In genomic region chr10:80995091-80995632, GRCm38 (mm10) we compare ENCODE assay signal across 8 mouse cellular contexts. TPM values are rescaled to one million over a fixed set of nuclear protein-coding genes. Genes with fewer than 3 reads are reported as not detected.
DNase-seq lines count a peak whose midpoint lies in the region; ATAC-seq lines count a peak whose summit lies in the region.

No protein-coding gene starts in this region.

- DNase-seq in R1 (ENCODE audit: low read depth, low spot score) = peak; percentile 80
- DNase-seq in cerebellum, adult 9-11 months = peak; percentile 88
- peak; percentile 70 to 82 for DNase-seq in frontal cortex, postnatal 14 days (ENCODE audit: low spot score in 2 of 2)
- DNase-seq in left cerebral cortex, adult 8-10 months (ENCODE audit: low spot score in 2 of 2) = peak; percentile 65 to 84
- peak; percentile 86 to 90 for DNase-seq in right cerebral cortex, postnatal 10 days (ENCODE audit: low spot score in 2 of 2)
- peak; percentile 84 for DNase-seq in urinary bladder, postnatal 14 days (ENCODE audit: low spot score)

- no peaks in the 10 kb centered on the region for H3K9me3 ChIP-seq in hindbrain, embryonic 12.5 days (replicated peaks)

- H3K4me1 ChIP-seq in hindbrain, embryonic 12.5 days = peaks cover 4% of the 10 kb centered on the region; the same call in 1 of the 2 replicates

- no peaks in the 10 kb centered on the region for H3K36me3 ChIP-seq in hindbrain, embryonic 12.5 days

- 11% methylated on average over 21 of the region's 21 CpGs for WGBS in hindbrain, embryonic 12.5 days

- 0 out of 2 replicates have a peak, but pooled peaks have one; percentile 27 for ATAC-seq in hindbrain, embryonic 12.5 days (ENCODE audit: low FRiP score)
- 0 out of 2 replicates have a peak, but pooled peaks have one; percentile 11 for ATAC-seq in megakaryocyte-erythroid progenitor cell, adult 5-6 weeks (replicated peaks; ENCODE audit: low FRiP score, low TSS enrichment, poor library complexity, severe bottlenecking)

- no peak overlapping the region for H3K4me2 ChIP-seq in hindbrain, embryonic 12.5 days (replicated peaks)

- H3K27ac ChIP-seq in hindbrain, embryonic 12.5 days = no peak overlapping the region

- H3K27me3 ChIP-seq in hindbrain, embryonic 12.5 days = peaks cover 24% of the 10 kb centered on the region

- no peak overlapping the region for H3K4me3 ChIP-seq in hindbrain, embryonic 12.5 days

- no peak overlapping the region for H3K9ac ChIP-seq in hindbrain, embryonic 12.5 days

RNA-seq across cellular contexts. Expression of gene Gng7, which starts 19.6 kb away (rescaled TPM):
- 10.1 and 10.7 TPM in 2 replicates for polyA plus RNA-seq in hindbrain, embryonic 12.5 days (2016; fragmentation: Nextera tagmentation; extraction: Ambion mirVana)
- total RNA-seq in left cerebral cortex, adult 8-10 months (2022) = 100 to 1,000 TPM; 204 to 252 (median 224) TPM
- total RNA-seq in megakaryocyte-erythroid progenitor cell, adult 5-6 weeks (2014; fragmentation: Nextera tagmentation) = 1.5 and 3.6 TPM in 2 replicates
- total RNA-seq in megakaryocyte-erythroid progenitor cell, adult 5-6 weeks (2017) = 0.14 and 0.46 TPM in 2 replicates

RNA-seq across cellular contexts. Expression of gene Diras1, which starts 30.3 kb away (rescaled TPM):
- 16.4 and 16.7 TPM in 2 replicates for polyA plus RNA-seq in hindbrain, embryonic 12.5 days (2016; fragmentation: Nextera tagmentation; extraction: Ambion mirVana)
- total RNA-seq in left cerebral cortex, adult 8-10 months (2022) = 100 to 1,000 TPM; 115 to 131 (median 118) TPM
- not detected in 2 replicates for total RNA-seq in megakaryocyte-erythroid progenitor cell, adult 5-6 weeks (2014; fragmentation: Nextera tagmentation)
- not detected in 2 replicates for total RNA-seq in megakaryocyte-erythroid progenitor cell, adult 5-6 weeks (2017)

RNA-seq across cellular contexts. Expression of gene Slc39a3, which starts 42.1 kb away (rescaled TPM):
- 33.8 and 37.0 TPM in 2 replicates for polyA plus RNA-seq in hindbrain, embryonic 12.5 days (2016; fragmentation: Nextera tagmentation; extraction: Ambion mirVana)
- total RNA-seq in left cerebral cortex, adult 8-10 months (2022) = 10 to 100 TPM; 53.9 to 58.9 (median 56.4) TPM
- total RNA-seq in megakaryocyte-erythroid progenitor cell, adult 5-6 weeks (2014; fragmentation: Nextera tagmentation) = 7.0 TPM in 2 replicates
- total RNA-seq in megakaryocyte-erythroid progenitor cell, adult 5-6 weeks (2017) = 3.4 and 7.2 TPM in 2 replicates

Comparison
In these comparisons a context has a peak if more than half of its experiments do, and no peak if none do; other contexts are left out.
1. RNA of gene Gng7, which starts 19.6 kb away (total RNA-seq): 204 to 252 TPM in left cerebral cortex, adult 8-10 months; 0.14 to 3.6 TPM in megakaryocyte-erythroid progenitor cell, adult 5-6 weeks; every median in the first group is over 10 times any median in the second.
2. RNA of gene Diras1, which starts 30.3 kb away (total RNA-seq): 115 to 131 TPM in left cerebral cortex, adult 8-10 months; not detected in megakaryocyte-erythroid progenitor cell, adult 5-6 weeks; every median in the first group is over 100 times any median in the second.
3. RNA of gene Slc39a3, which starts 42.1 kb away (total RNA-seq): 53.9 to 58.9 TPM in left cerebral cortex, adult 8-10 months; 3.4 to 7.2 TPM in megakaryocyte-erythroid progenitor cell, adult 5-6 weeks; every median in the first group is over 4 times any median in the second.
4. Peak in every context shown above with its lines, with median percentiles within 50 percentile points of each other: DNase-seq.